Mouse (Mus musculus): ENCODE measurements around the gene Itpka. TPM values are rescaled to one million over a fixed set of nuclear protein-coding genes. Genes with fewer than 3 reads are reported as not detected.

Gene Itpka
- polyA plus RNA-seq, 1 experiment, result 0.14 TPM

DNA sequence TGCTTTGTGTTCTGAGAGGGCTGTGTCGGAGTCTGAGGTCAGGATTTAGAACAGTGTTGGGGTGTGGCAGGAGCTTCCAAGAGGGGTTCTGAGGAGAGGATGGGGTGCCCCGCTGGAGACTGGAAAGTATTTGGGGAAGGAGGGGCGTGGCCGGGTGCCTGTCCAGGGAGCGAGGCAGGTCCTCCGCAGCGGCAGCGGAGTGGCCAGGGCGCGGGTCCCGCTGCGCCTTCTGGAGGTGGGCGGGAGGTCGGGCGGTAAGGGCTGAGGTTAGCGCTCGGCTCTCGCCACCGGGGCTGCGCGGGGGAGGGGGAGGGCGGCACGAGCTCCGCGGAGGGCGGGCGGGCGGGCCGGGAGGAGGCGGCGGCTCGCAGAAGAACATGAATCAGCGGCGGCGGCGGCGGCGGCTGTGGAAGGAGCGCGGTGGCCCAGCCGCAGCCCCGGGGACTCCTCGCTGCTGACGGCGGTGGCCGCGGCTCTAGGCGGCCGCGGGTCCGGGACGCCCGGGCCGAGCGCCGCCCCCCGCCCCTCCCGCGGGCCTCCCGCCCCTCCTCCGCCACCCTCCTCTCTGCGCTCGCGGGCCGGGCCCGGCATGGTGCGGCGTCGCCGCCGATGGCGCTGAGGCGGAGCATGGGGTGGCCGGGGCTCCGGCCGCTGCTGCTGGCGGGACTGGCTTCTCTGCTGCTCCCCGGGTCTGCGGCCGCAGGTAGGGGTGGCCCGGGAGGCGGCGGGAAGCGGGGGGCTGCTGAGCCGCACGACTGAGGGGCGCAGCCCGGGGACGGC is 57.2 kb downstream of the Itpka start:
- Histone ChIP-seq H3K79me2 (ENCODE audit: control insufficient read depth, insufficient read depth) (no peaks in the 10 kb centered on the region), H3K27me3 (ENCODE audit: control insufficient read depth, insufficient read depth, insufficient read length) (peaks cover 3% of the 10 kb centered on the region), H3ac (ENCODE audit: control insufficient read depth, insufficient read length) (peak overlapping the region; percentile 36), H3K4me2 (ENCODE audit: low read depth) (peak overlapping the region; percentile 97), H3K36me3 (ENCODE audit: control insufficient read depth, insufficient read depth) (no peaks in the 10 kb centered on the region), H3K4me3 (peak overlapping the region; percentile 24)
- TF ChIP-seq MAX (IDR thresholded peaks at IDR 0.05; ENCODE audit: low read depth) (no peak), E2F4 (IDR thresholded peaks at IDR 0.05; ENCODE audit: insufficient read depth) (no peak), POLR2A (IDR thresholded peaks at IDR 0.05; ENCODE audit: insufficient read length, low read depth) (peak; percentile 37)

DNA sequence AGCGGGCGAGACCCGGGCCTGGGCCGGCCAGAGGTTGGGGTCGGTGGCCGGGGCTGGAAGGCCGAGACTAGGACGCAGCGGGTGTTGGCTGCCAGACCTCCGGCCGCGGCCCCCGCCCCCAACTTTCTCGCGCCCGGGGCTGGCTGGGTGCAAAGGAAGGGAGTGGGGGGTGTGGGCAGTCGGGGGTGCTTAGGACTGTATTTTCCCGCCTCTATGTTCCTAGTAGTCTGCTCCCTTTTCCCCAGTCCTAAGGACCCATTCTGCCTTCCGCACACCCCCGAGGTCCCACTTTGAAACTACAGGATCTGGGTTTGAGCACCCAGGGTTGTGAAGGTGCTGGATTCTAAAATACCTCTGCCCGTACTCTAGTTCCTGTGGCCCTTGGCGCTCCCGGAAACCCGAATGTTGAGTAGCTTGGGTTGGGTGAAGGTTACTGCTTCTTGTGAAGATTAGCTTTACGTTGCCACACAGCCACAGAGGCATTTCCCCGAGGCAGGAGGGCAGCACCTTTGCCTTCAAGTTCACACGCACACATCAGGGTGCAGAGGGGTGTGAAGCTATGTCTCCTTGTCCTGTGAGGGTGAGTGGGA is 57.9 kb downstream of the Itpka start:
- no peak for TF ChIP-seq USF1 (IDR thresholded peaks at IDR 0.05; ENCODE audit: low read depth)
- TF ChIP-seq MAX (IDR thresholded peaks at IDR 0.05; ENCODE audit: low read depth), result no peak
- no peak for TF ChIP-seq POLR2AphosphoS2 (IDR thresholded peaks at IDR 0.05; ENCODE audit: insufficient read length, low read depth)
- TF ChIP-seq MYOD1 (IDR thresholded peaks at IDR 0.05; ENCODE audit: control insufficient read depth in 1 of 3, insufficient read length in 2 of 3, low read depth in 2 of 3), result no peak
- no peak for TF ChIP-seq SRF (IDR thresholded peaks at IDR 0.05; ENCODE audit: control insufficient read depth, insufficient read length, low read depth)
- TF ChIP-seq REST (IDR thresholded peaks at IDR 0.05; ENCODE audit: insufficient read depth, insufficient read length), result no peak
- no peak for TF ChIP-seq TCF3 (IDR thresholded peaks at IDR 0.05; ENCODE audit: insufficient read length, low read depth)
- no peak for TF ChIP-seq CEBPB (IDR thresholded peaks at IDR 0.05; ENCODE audit: insufficient read depth, poor library complexity, severe bottlenecking)
- no peak for TF ChIP-seq POLR2A (IDR thresholded peaks at IDR 0.05; ENCODE audit: insufficient read length, low read depth)
- TF ChIP-seq MYOG (IDR thresholded peaks at IDR 0.05; ENCODE audit: control insufficient read depth in 1 of 3, insufficient read depth in 1 of 3, insufficient read length in 2 of 3, low read depth in 2 of 3), result no peak
- no peak for TF ChIP-seq TCF12 (IDR thresholded peaks at IDR 0.05; ENCODE audit: insufficient read depth, poor library complexity, severe bottlenecking)
- no peak for TF ChIP-seq E2F4 (IDR thresholded peaks at IDR 0.05; ENCODE audit: insufficient read depth)
- Histone ChIP-seq H3K4me3 (peak overlapping the region; percentile 24), H3K79me2 (ENCODE audit: control insufficient read depth, insufficient read depth) (no peaks in the 10 kb centered on the region), H3K4me2 (ENCODE audit: low read depth) (peak overlapping the region; percentile 97), H3ac (ENCODE audit: control insufficient read depth, insufficient read length) (peak overlapping the region; percentile 36), H3K36me3 (ENCODE audit: control insufficient read depth, insufficient read depth) (no peaks in the 10 kb centered on the region), H3K27me3 (ENCODE audit: control insufficient read depth, insufficient read depth, insufficient read length) (no peaks in the 10 kb centered on the region)

Other genes starting within 250 kb of the Itpka start
- 0.23 TPM for gene Exd1, start 194.7 kb upstream of the Itpka start, polyA plus RNA-seq (2012; fragmentation: generic; extraction: Trizol)
- gene Chp1, start 194.6 kb upstream of the Itpka start, polyA plus RNA-seq (2012; fragmentation: generic; extraction: Trizol), result 67.9 TPM
- 4.4 TPM for gene Nusap1, start 124.0 kb upstream of the Itpka start, polyA plus RNA-seq (2012; fragmentation: generic; extraction: Trizol)
- 3.7 TPM for gene Oip5, start 123.9 kb upstream of the Itpka start, polyA plus RNA-seq (2012; fragmentation: generic; extraction: Trizol)
- 19.5 TPM for gene Ndufaf1, start 79.5 kb upstream of the Itpka start, polyA plus RNA-seq (2012; fragmentation: generic; extraction: Trizol)
- 7.2 TPM for gene Rtf1, start 67.3 kb upstream of the Itpka start, polyA plus RNA-seq (2012; fragmentation: generic; extraction: Trizol)
- not detected for gene Ltk, start 18.1 kb downstream of the Itpka start, polyA plus RNA-seq (2012; fragmentation: generic; extraction: Trizol)
- gene Rpap1, start 45.2 kb downstream of the Itpka start, polyA plus RNA-seq (2012; fragmentation: generic; extraction: Trizol), result 13.7 TPM
- gene Tyro3, start 55.4 kb downstream of the Itpka start, polyA plus RNA-seq (2012; fragmentation: generic; extraction: Trizol), result 6.0 TPM
- 3.4 TPM for gene Mga, start 154.9 kb downstream of the Itpka start, polyA plus RNA-seq (2012; fragmentation: generic; extraction: Trizol)
- gene Mapkbp1, start 230.4 kb downstream of the Itpka start, polyA plus RNA-seq (2012; fragmentation: generic; extraction: Trizol), result 6.4 TPM